Mouse (Mus musculus) liver, postnatal 0 days (tissue): ENCODE measurements at regions not wholly inside any gene's neighbourhood (a gene's known extent, or its start where the extent isn't known, plus 50 kb on each side); places are given as distances from the start of the nearest gene placed in this dataset.
"Not testable (repeated sequence)": the region's sequence is repeated elsewhere in the genome, so short reads cannot be mapped to it uniquely, and the experiment has no call there.

ENCODE experiments used
- ATAC-seq: fragments of 200-750 bp; cut with Nextera tagmentation; 2 replicates; pipeline ENCODE4 v1.8.0; 2017; ENCODE audit warnings: mild to moderate bottlenecking, moderate library complexity
- DNase-seq: peaks from one replicate; pipeline ENCODE4 v3.0.0-alpha.2; 2016
- H3K27ac ChIP-seq: fragments of 300-500 bp; sonication (generic); 2 replicates; pipeline ENCODE4 v1.5.1; 2014; ENCODE audit warnings: antibody characterized with exemption, moderate library complexity, mild to moderate bottlenecking, low read depth
- H3K27me3 ChIP-seq: fragments of 300-500 bp; sonication (generic); 2 replicates; pipeline ENCODE4 v1.6.1; 2014; ENCODE audit warnings: low read length, control low read depth, mixed read lengths; ENCODE audit not compliant: insufficient read depth
- H3K36me3 ChIP-seq: fragments of 300-500 bp; sonication (generic); replicated peaks from 2 replicates; pipeline ENCODE4 v1.6.1; 2014; ENCODE audit warnings: mild to moderate bottlenecking, control low read depth, low read length, moderate library complexity, mixed read lengths; ENCODE audit not compliant: insufficient read depth
- H3K4me1 ChIP-seq: fragments of 300-500 bp; sonication (generic); 2 replicates; pipeline ENCODE4 v1.6.1; 2014; ENCODE audit warnings: antibody characterized with exemption, mild to moderate bottlenecking, control low read depth; ENCODE audit not compliant: insufficient read depth
- H3K4me2 ChIP-seq: fragments of 300-500 bp; sonication (generic); 2 replicates; pipeline ENCODE4 v1.6.1; 2014; ENCODE audit warnings: low read depth, mild to moderate bottlenecking, low read length, moderate library complexity, mixed read lengths
- H3K4me3 ChIP-seq: fragments of 300-500 bp; sonication (generic); 2 replicates; pipeline ENCODE4 v1.5.1; 2014; ENCODE audit warnings: low read depth, low read length
- H3K9ac ChIP-seq: fragments of 300-500 bp; sonication (generic); replicated peaks from 2 replicates; pipeline ENCODE4 v1.6.1; 2014; ENCODE audit warnings: mild to moderate bottlenecking, moderate library complexity
- H3K9me3 ChIP-seq: fragments of 300-500 bp; sonication (generic); 2 replicates; pipeline ENCODE4 v1.6.1; 2016; ENCODE audit warnings: mild to moderate bottlenecking, control low read depth, low read length, mixed read lengths
- CTCF ChIP-seq: sonication (generic); IDR thresholded peaks from 2 replicates; pipeline ENCODE4 v1.5.1; 2016; ENCODE audit warnings: antibody characterized with exemption, low read depth
- EP300 ChIP-seq: IDR thresholded peaks from 2 replicates; pipeline ENCODE4 v1.6.1; 2016; ENCODE audit warnings: antibody characterized with exemption, low read depth, mild to moderate bottlenecking
- WGBS: fragments of 180-500 bp; shearing (Covaris S2); extraction: QIAGEN DNeasy Blood & Tissue Kit; methylation state at CpG from one replicate; pipeline ENCODE4 v1.1.7; 2014; ENCODE audit not compliant: insufficient replicate concordance; 5-methylcytosine and 5-hydroxymethylcytosine counted together

DNA sequence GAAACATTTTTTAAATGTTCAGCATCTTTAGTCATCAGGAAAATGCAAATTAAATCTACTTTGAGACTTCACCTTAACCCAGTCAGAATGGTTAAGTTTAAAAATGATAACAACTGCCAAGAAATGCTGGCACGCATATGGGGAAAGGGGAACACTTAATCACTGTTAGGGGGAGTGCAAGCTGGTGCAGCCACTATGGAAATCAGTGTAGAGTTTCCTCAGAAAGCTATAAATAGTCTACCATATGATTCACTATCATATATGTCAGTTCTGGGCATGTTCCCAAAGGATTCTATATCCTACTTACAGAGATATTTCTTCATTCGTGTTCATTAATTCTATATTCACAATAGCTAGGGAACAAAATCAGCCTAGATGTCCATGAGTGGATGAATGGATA lies 61.6 kb upstream of the Tra2b start:
- TF ChIP-seq EP300 = no peak
- TF ChIP-seq CTCF = no peak
- Histone ChIP-seq H3K36me3 (no peaks in the 10 kb centered on the region), H3K9ac (no peak overlapping the region), H3K4me2 (no peak overlapping the region), H3K27me3 (no peaks in the 10 kb centered on the region), H3K4me3 (no peak overlapping the region), H3K9me3 (no peaks in the 10 kb centered on the region; the same call in 1 of the 2 replicates), H3K27ac (no peak overlapping the region), H3K4me1 (no peaks in the 10 kb centered on the region)
- ATAC-seq (no peak), DNase-seq (no peak)
- WGBS = 73% methylated on average over 2 of the region's 2 CpGs

- H3K4me3 ChIP-seq, H3K4me2 ChIP-seq, ATAC-seq, H3K36me3 ChIP-seq, H3K9me3 ChIP-seq, H3K9ac ChIP-seq, H3K4me1 ChIP-seq, H3K27ac ChIP-seq, H3K27me3 ChIP-seq, DNase-seq: not testable (repeated sequence)
- 52% methylated on average over 5 of the region's 5 CpGs for WGBS
These were observed 59.4 kb upstream of the Tra2b start for GRCm38 (mm10) chr16:22325161-22325560.

- H3K4me1 ChIP-seq = no peaks in the 10 kb centered on the region
- 60% methylated on average over 8 of the region's 8 CpGs for WGBS
- no peaks in the 10 kb centered on the region for H3K9me3 ChIP-seq
- no peak overlapping the region for H3K27ac ChIP-seq
- no peaks in the 10 kb centered on the region for H3K27me3 ChIP-seq
- no peak overlapping the region for H3K4me2 ChIP-seq
- no peak for TF ChIP-seq CTCF
- no peak for TF ChIP-seq EP300
- no peak overlapping the region for H3K9ac ChIP-seq
- DNase-seq (peak; percentile 7), ATAC-seq (no peak)
- H3K36me3 ChIP-seq = no peaks in the 10 kb centered on the region
- no peak overlapping the region for H3K4me3 ChIP-seq
These were observed 50.5 kb upstream of the Tra2b start for GRCm38 (mm10) chr16:22316251-22316711.
